Mouse (Mus musculus) liver, embryonic 14.5 days (tissue): ENCODE results near the gene Timp3. TPM values are rescaled to one million over a fixed set of nuclear protein-coding genes. Genes with fewer than 3 reads are reported as not detected.

Experiments
- ATAC-seq: fragments of 200-750 bp; cut with Nextera tagmentation; 2 replicates; pipeline ENCODE4 v1.8.0; 2017; ENCODE audit warnings: moderate number of reproducible peaks, mild to moderate bottlenecking, moderate library complexity; ENCODE audit not compliant: insufficient read depth
- DNase-seq, 3 experiments: peaks; one replicate each; pipeline ENCODE4 v3.0.0-alpha.2; 2012 to 2013; ENCODE audit warnings: low read depth in 3 of 3, low spot score in 3 of 3
- H3K27ac ChIP-seq: fragments of 300-500 bp; sonication (generic); 2 replicates; pipeline ENCODE4 v1.5.1; 2014; ENCODE audit warnings: moderate library complexity, mild to moderate bottlenecking, control low read depth, inconsistent platforms
- H3K27me3 ChIP-seq: fragments of 300-500 bp; sonication (generic); 2 replicates; pipeline ENCODE4 v1.6.1; 2014; ENCODE audit warnings: mild to moderate bottlenecking, low read length, moderate library complexity; ENCODE audit not compliant: control insufficient read depth, insufficient read depth
- H3K36me3 ChIP-seq: fragments of 300-500 bp; sonication (generic); replicated peaks from 2 replicates; pipeline ENCODE4 v1.6.1; 2014; ENCODE audit warnings: low read depth; ENCODE audit not compliant: control insufficient read depth, insufficient read depth
- H3K4me1 ChIP-seq, 2 experiments: fragments of 200-500 bp in 1 of 2; fragments of 300-500 bp in 1 of 2; sonication (generic) in 1 of 2; replicated peaks; 2 replicates each; pipeline ENCODE4 v1.6.1; 2012 to 2014; ENCODE audit warnings: antibody characterized with exemption in 1 of 2, inconsistent platforms in 1 of 2, low read length in 1 of 2; ENCODE audit not compliant: control insufficient read depth in 2 of 2, insufficient read depth in 2 of 2
- H3K4me2 ChIP-seq: fragments of 300-500 bp; sonication (generic); 2 replicates; pipeline ENCODE4 v1.6.1; 2014; ENCODE audit warnings: low read depth, mild to moderate bottlenecking, control low read depth, moderate library complexity
- H3K4me3 ChIP-seq, 2 experiments: fragments of 200-500 bp in 1 of 2; fragments of 300-500 bp in 1 of 2; sonication (generic) in 1 of 2; 2 replicates each; pipeline ENCODE4 v1.5.1; 2012 to 2014; ENCODE audit warnings: low read depth in 2 of 2, low read length in 2 of 2, mild to moderate bottlenecking in 2 of 2, control low read depth in 1 of 2, inconsistent platforms in 1 of 2, moderate library complexity in 1 of 2; ENCODE audit not compliant: insufficient read depth in 1 of 2
- H3K9ac ChIP-seq: fragments of 300-500 bp; sonication (generic); replicated peaks from 2 replicates; pipeline ENCODE4 v1.6.1; 2014; ENCODE audit warnings: mild to moderate bottlenecking, control low read depth, moderate library complexity
- H3K9me3 ChIP-seq: fragments of 300-500 bp; sonication (generic); 2 replicates; pipeline ENCODE4 v1.6.1; 2016; ENCODE audit warnings: low read length, mixed read lengths; ENCODE audit not compliant: control insufficient read depth
- CTCF ChIP-seq: IDR thresholded peaks from 2 replicates; pipeline ENCODE4 v1.5.1; 2016; ENCODE audit warnings: antibody characterized with exemption, low read depth, control low read depth
- EP300 ChIP-seq: IDR thresholded peaks from 2 replicates; pipeline ENCODE4 v1.6.1; 2016; ENCODE audit warnings: antibody characterized with exemption, low read depth
- WGBS: fragments of 180-500 bp; shearing (Covaris S2); extraction: QIAGEN DNeasy Blood & Tissue Kit; methylation state at CpG from one replicate; pipeline ENCODE4 v1.1.7; 2014; ENCODE audit not compliant: insufficient replicate concordance; 5-methylcytosine and 5-hydroxymethylcytosine counted together
- polyA plus RNA-seq, 2 experiments: library from polyadenylated mRNA; depleted of rRNA in 1 of 2; stranded (reverse) in 1 of 2; unstranded in 1 of 2; fragments of >200 nt; fragmentation: Nextera tagmentation in 1 of 2; extraction: Ambion mirVana in 1 of 2; gene quantifications; 2 replicates each; pipeline versions ENCODE4 v1.2.1 to v1.2.3; 2012 to 2014

Gene Timp3
- polyA plus RNA-seq, 2 experiments, result 3.2 to 3.8 TPM

DNA sequence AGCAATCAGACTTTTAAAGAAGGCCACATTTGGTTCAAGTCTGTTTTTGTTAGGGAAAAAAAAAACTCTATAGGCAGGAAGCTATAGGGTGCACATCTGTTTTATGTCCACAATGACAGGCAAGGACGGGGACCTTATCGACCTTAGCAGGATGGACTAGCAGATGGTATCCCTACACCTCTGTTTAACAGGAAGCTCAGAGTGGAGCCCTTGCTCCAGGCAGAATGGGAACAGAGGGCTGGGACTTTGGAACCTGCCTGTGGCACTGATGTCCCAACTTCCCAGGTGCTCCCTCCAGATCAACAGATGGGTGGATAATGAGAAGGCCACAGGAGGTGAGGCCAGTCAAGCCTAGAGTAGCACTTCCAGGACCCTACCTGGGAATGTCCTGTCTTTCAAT, 80.5 kb downstream of the Timp3 start:
- Histone ChIP-seq H3K9ac (no peak overlapping the region), H3K27me3 (no peaks in the 10 kb centered on the region), H3K4me3 (no peak overlapping the region), H3K36me3 (no peaks in the 10 kb centered on the region), H3K27ac (no peak overlapping the region), H3K9me3 (no peaks in the 10 kb centered on the region), H3K4me2 (no peak overlapping the region), H3K4me1 (no peaks in the 10 kb centered on the region)
- ATAC-seq, result no peak
- no peak for DNase-seq
- WGBS, result 54% methylated on average over 2 of the region's 2 CpGs
- no peak for TF ChIP-seq CTCF
- no peak for TF ChIP-seq EP300

DNA sequence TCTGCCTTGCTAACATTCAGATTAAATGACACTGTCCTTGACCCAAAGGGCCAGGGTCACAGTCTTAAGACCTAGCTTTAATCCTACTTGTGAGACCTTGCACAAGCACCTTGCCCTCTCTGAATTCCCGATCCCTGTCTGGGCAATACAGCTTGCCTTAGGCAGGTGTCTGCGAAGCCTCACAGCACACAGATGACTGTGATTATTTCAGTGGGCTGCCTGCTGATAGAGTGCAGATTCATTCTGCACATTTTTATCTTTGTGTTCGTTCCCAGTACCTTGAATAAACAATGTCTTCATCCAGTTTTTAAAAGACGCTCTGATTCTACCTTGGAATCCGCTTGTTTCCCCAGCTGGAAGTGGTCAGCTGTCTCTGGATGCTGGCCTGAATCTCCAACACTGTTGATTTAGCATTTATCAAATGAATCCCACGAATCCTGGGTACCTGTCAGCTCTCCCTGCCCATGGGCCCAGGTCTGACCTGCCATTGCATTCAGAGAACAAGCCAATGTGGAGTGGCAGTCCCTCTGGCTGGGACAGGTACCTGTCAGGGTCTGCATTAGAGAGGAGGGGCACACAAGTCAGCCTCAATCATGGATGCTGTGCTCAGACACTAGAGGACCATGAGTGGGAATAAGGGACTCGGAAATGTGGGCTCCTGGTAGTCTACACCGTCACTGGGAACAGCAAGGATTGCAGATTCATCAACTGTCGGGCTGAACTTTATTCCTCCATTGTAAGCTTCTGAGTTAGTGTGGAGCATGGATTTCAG, 81.2 kb downstream of the Timp3 start:
- Histone ChIP-seq H3K4me2 (no peak overlapping the region), H3K9ac (no peak overlapping the region), H3K9me3 (no peaks in the 10 kb centered on the region), H3K27me3 (no peaks in the 10 kb centered on the region), H3K27ac (no peak overlapping the region), H3K4me1 (no peaks in the 10 kb centered on the region), H3K4me3 (no peak overlapping the region), H3K36me3 (no peaks in the 10 kb centered on the region)
- ATAC-seq (no peak), DNase-seq (no peak)
- TF ChIP-seq CTCF, result no peak
- TF ChIP-seq EP300, result no peak
- WGBS, result 52% methylated on average over 9 of the region's 9 CpGs

DNA sequence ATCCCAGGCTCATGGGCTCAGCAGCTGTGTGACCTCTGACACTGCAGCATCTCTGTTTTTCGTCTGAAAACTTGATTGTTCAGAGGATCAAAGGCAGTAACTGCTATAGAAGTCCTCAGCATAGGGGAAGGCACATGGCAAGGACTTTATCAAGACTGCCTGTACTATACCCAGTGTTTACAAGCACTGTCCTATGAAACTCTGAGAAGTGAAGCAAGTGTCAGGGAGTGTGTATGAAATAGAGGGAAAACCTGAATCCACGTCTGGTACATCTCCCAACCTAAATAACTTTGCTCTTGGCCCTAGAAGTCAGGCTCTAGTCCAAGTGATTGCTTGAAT, 81.7 kb downstream of the Timp3 start:
- TF ChIP-seq EP300 (no peak), CTCF (no peak)
- Histone ChIP-seq H3K4me1 (no peaks in the 10 kb centered on the region), H3K9me3 (no peaks in the 10 kb centered on the region), H3K9ac (no peak overlapping the region), H3K4me3 (no peak overlapping the region), H3K4me2 (no peak overlapping the region), H3K36me3 (no peaks in the 10 kb centered on the region), H3K27ac (no peak overlapping the region), H3K27me3 (no peaks in the 10 kb centered on the region)
- ATAC-seq (no peak), DNase-seq (no peak)
- 21% methylated on average over 2 of the region's 2 CpGs for WGBS

DNA sequence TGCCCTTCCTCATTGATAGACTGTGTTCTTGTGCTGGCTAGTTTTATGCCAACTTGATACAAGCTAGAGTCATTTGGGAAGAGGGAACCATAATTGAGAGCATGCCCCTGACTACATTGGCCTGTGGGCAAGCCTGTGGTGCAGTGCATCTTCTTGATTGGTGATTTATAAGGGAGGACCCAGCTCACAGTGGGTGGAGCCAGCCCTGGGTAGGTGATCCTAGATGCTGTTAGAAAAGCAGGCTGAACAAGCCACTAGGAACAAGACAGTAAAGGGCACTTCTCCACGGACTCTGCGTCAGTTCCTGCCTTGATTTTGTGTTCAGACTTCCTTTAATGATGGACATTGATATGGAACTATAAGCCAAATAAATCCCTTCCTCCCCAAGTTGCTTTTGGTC, 84.5 kb downstream of the Timp3 start:
- no peak overlapping the region for H3K4me3 ChIP-seq
- H3K27me3 ChIP-seq, result no peaks in the 10 kb centered on the region
- WGBS, result 61% methylated on average over 2 of the region's 2 CpGs
- ATAC-seq, result no peak
- DNase-seq, result no peak
- H3K36me3 ChIP-seq, result no peaks in the 10 kb centered on the region
- H3K9me3 ChIP-seq, result no peaks in the 10 kb centered on the region
- no peak for TF ChIP-seq EP300
- TF ChIP-seq CTCF, result no peak
- H3K4me2 ChIP-seq, result no peak overlapping the region
- H3K27ac ChIP-seq, result no peak overlapping the region
- H3K4me1 ChIP-seq, result no peaks in the 10 kb centered on the region
- H3K9ac ChIP-seq, result no peak overlapping the region

DNA sequence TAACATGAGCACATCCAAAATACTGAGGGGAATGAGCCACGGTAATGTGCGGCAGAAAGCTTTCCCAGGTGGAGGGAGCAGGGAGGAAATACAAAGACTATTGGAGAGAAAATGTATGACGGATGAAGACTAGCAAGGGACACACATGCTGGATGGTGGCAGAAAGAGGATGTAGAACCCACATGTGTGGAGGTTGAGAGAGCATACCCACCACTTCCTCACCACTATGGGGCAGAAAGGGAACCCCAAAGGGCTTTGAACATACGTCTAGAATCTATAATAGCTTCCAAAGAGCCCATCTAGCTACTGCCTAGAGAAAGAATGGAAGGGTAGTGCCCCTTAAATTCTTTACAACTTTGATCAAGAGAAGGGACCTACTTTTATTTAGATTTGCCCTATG, 85.5 kb downstream of the Timp3 start:
- TF ChIP-seq EP300 (no peak), CTCF (no peak)
- no peaks in the 10 kb centered on the region for H3K36me3 ChIP-seq
- H3K9me3 ChIP-seq, result no peaks in the 10 kb centered on the region
- H3K27ac ChIP-seq, result no peak overlapping the region
- no peak overlapping the region for H3K4me2 ChIP-seq
- WGBS, result 37% methylated on average over 4 of the region's 4 CpGs
- H3K4me1 ChIP-seq, result no peaks in the 10 kb centered on the region
- H3K4me3 ChIP-seq, result no peak overlapping the region
- no peak for DNase-seq
- no peaks in the 10 kb centered on the region for H3K27me3 ChIP-seq
- no peak overlapping the region for H3K9ac ChIP-seq
- ATAC-seq, result no peak
